Mouse (Mus musculus): ENCODE results near the gene Ccdc148.

The Ccdc148 gene

DNA sequence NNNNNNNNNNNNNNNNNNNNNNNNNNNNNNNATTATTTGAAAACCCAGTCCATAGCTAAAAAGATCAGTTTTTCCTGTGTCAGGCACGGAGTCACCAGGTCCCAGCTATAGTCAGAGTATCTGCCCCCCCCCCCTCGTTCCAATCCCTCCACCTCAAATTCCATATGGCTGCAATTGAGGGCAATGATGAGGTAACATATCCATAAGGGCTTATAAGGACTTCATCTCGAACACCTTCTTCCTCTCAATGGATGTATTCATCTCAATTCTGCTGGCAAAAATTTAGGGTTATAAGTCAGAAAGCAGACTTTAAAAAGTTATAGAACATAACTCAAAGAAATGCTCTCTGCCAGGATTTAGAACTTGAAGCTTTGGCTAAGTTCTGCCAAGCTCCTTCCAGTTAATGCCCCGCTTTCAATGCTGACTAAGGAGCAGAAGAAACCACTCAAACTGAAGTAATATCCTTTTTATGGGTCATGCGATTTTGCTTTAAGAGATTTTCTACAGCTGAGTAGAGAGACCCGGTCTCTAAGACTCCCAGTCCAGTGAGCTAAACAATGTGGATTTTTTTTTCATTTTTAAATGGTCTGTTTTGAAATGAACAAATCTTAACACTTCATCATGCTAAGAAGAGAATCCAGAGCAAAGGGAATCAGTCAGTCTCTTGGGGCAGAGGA is 111.6 kb downstream of the Ccdc148 start:
- 74% methylated on average over 6 of the region's 6 CpGs for WGBS

DNA sequence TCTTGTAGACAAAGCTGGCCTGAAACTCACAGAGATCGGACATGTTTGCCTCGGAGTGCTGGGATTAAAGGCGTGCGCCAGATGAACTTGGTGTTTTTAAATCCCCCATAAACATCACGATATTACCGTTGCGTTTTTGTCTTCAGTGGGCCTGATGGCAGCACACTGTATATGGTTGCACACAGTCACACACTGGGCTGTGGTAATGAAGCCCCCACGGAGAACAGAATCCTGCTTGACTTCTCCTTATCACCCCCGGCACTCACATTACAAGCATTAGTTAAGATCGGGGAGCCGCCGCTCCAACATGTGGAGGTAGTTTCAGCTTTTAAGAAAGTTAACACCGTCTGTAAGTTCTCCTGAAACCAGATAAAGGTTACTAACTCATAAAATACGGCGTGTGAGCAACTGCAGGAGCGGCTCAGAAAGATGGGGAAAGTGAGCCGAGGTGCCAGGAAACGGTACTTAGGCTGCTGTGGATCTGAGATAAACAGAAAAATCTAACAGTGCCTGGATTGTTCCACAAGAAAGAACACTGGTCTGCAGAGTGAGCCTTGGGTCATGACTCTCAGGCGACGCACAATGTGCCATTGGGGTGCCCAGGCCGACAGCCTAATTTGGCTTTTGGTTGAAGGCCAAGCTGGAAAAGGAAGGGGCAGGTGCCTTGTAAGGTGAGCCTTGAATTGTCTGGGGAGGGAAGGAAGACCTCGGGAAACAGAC is 117.0 kb downstream of the Ccdc148 start:
- 74% methylated on average over 22 of the region's 22 CpGs for WGBS

DNA sequence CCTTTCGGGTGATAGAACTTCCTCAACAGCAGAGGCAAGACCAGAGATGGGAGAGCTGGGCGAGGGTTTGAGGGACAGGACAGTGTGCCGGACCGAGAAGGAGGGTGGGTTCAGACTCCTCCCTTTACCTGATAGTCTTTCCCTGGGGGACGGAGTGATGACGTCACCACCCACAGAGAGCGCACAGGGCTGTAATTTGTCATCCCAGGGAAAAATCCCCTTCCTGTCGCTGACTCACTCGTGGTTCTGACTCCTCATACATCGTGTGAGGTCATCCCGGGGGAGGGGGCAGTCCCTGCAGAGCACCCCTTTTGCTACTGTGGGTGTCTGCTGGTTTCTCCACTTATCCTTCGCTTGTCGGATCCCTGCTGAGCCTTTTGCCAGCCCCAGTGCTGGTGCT is 117.9 kb downstream of the Ccdc148 start:
- 67% methylated on average over 13 of the region's 13 CpGs for WGBS

DNA sequence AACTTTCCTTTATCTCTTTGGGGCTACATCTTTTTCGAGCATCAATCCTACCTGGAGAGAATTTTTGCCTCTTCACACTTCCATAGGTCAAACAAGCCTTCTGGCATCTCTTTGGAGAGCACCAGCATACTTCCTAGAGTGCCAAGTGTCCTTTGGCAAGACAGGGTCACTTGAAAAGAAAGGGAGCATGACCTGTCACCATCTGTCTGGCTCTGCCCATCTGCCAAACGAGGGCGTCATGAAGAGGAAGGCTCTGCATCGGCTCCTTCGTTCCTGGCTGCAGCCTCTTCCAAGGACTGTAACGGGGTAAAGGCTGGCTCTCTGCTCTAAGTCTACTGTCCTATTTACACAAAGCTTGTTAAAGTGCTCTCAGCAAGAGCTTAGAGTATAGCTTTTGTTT is 124.0 kb downstream of the Ccdc148 start:
- WGBS, result 67% methylated on average over 6 of the region's 6 CpGs

DNA sequence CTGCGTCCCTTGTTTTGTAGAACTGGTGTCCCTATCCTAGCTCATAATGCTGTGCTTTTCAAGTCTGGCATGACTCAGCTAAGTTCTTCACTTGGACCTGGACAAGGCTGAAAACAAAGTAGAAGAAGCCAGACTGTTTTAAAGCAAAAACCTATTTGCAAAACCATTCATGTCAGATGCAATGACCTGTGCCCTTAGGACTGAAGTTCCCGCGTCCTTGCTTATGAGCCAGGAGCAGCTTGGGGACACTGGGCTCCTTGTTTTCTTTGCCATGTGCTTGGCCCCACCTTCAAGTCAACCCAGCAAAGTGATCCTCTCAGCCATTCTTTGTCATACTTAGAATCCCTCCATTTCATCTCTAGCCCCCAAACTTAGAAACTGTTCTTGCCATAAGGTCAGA is 125.3 kb downstream of the Ccdc148 start:
- 89% methylated on average over 3 of the region's 3 CpGs for WGBS

DNA sequence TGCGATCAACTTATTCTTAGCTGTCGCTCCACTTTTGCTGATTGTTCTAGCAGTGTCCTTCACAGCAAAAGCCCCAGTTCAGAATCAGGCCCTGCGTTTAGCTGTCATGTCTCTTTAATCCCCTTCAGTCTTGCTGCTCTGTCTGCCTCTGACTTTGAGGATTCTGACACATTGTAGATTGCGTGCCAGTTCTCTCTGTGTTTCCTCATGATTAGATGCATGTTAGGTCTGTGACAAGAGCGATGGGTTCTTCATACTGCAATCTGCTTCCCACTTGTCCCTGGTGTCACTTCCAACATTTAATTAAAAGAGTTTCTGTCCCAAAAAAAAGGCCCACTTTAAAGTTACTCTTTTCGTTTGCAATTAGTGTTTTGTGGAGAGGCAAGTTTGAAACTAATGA is 126.2 kb downstream of the Ccdc148 start:
- WGBS, result 85% methylated on average over 6 of the region's 6 CpGs

DNA sequence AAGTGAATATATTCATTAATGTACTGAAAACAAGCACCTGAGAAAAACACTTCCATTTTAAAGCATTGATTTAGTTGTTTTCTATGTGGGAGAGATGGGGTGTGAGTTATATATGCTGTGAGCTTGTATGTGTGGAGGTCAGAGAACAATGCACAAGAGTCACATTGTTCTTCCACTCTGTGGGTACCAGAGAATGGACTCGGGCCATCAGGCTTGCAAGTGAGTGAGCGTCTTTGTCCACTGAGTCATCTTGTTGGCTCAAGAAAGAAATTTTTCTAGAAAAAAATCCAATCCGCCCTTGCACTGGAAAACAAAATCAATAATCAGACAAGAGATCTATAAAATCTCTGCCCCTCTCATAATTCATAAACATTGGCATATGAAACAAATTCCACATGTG is 135.9 kb downstream of the Ccdc148 start:
- 76% methylated on average over 3 of the region's 3 CpGs for WGBS

DNA sequence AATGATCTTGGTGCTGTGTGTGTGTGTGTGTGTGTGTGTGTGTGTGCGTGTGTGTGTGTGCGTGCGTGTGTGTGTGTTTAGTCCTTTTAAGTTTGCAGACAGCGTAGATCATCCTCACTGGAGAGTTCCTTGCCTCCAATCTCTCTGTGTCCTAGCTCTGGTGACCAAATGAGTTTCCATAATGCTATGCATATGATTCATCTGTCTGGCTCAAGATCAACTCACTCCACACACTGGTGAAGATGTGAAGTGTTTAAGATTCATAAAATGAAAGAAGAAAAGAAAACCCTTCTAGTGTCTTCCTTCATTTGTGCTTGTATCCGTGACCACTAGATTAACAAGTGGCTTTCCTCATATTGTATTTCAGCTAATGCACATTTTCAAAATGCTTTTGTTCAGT is 153.1 kb downstream of the Ccdc148 start:
- 70% methylated on average over 5 of the region's 5 CpGs for whole genome bisulfite sequencing

DNA sequence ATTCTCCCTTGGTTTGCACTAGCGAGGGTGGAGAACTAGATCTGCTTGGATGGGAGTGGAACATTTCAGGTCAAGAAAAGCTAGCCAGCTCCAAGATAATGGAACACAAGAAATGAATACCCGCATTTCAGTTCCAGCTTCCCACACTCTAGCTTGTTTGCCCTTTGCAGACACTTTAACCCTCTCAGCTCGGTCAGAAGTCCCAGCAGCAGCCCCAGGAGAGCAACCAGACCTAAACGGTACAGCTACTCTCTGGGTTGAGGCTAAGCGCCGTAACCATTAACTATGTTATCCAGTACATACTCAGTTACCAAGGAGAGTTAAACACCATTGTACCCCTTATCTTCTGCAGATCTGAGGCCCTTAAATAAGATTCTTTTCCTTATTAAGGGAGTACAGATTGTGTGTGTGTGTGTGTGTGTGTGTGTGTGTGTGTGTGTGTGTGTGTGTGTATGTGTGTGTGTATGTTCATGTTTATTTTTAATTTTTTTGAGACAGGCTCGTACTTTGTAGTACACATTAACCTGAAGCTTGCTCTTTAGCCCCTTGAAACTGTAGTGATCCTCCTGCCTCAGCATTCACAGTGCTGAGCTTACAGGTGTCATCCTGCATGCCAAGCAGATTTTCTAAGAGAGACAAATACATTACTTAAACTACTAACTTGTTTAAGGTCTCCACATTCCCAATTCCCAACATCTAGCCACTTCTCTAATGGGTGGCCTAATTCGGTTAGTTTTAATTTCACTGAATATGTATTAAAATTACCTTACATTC is 153.7 kb downstream of the Ccdc148 start:
- WGBS, result 89% methylated on average over 8 of the region's 8 CpGs

DNA sequence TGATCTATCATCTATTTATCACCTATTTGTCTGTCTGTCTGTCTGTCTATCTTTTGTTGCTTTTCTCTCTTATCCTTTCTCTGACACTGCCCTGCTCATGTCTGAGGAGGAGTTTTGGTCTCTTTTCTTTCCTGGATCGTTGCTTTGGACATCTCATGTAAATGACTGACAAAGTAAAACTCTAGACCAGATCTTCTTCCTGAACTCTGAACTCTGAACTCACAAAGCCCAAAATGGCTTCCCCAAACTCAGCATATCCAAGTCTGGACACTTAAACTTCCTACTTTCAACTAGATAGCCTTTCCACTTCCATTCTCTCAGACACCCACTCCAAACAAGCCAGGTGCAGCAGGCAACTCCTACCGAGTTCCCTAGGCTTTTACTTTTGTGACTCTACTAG is 163.3 kb downstream of the Ccdc148 start:
- WGBS, result 86% methylated on average over 2 of the region's 2 CpGs

DNA sequence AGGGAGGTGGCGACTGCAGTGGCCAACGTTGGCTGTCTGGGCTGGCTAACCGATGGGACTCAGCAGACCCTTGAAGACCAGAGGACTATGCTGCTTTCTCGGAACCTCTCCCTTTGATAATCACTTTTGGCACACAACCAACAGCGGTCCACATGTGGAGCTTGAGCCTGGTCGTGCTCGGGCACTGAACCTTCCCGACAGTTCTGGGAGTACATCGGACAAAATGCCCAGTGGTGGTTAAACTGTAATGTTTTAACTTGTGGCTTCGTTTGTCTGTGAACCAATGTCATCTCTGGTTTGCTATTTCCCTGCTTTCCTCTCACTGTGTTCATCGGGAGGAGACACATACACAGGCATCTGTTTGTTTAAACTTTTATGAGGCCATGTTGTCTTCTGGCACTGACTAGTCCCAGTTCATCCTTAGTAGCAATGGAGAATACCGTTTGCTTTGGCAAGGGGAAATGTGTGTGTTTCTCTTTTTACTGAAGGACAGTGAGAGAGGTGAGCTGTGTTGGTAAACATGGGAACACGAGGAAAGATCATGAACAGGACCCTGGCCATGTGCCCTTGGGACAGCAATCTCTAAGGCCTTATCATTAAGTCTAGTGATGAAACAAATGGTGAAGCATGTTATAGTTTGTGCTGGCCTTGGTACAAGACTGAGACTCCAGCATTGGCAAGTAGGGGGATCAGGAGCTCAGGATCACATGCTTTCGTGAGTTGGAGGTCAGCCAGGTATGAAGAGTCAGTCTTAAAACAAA is 167.9 kb downstream of the Ccdc148 start:
- 71% methylated on average over 14 of the region's 14 CpGs for WGBS

DNA sequence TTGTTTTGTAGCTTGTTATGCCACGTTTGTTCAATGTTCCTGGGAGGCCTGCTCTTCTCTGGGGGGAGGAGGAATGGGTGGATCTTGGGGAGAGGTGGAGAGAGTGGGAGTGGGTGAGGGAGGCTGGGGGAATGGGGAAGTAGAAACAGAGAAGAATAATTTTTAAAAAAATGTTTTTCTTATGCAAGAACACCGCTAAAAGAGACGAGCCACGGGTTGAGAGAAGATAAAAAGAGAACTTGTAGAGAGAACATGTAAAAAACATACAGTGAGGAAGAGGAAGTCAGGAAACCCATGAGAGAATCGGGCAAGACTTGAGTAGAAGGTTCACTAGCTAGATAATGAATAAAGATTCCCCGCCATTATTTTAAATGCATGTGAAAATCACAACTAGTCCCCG is 182.4 kb downstream of the Ccdc148 start:
- whole genome bisulfite sequencing, result 82% methylated on average over 7 of the region's 7 CpGs

DNA sequence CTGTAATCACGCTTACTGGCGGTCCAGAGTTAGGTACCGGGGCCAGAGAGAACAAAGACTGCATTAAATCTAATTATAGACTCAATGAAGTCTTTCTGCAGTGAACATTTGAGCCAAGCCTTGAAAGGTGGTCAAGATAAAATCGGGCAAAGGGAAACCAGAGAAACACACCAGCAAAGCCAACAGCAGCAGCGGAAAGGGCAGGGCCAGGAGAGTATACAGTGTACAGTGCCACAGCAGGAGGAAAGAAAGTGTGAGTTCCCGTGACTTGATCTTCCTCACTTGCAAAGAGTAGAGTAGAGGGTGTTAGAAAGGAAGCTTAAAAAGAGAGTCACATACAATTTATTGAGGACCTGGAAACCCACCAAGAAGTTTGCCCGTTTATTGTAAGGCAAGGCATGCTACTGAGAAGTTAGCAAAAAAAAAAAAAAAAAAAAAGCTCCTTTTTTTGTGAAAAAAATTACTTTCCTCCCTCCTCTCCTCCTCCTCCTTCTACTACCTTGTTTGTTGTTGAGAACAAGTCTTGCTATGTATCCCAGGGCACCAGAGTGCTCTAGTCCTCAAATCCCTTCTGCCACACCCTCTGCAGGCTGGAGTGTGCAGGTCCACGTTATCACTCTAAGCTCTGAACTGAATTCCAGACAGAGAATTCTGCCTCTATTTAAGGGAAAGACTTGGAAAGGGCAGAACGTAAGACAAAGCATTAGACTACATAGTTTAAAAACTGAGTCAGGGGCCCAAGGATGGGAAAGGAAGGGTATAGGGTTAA is 188.8 kb downstream of the Ccdc148 start:
- 50% methylated on average over 9 of the region's 9 CpGs for WGBS

DNA sequence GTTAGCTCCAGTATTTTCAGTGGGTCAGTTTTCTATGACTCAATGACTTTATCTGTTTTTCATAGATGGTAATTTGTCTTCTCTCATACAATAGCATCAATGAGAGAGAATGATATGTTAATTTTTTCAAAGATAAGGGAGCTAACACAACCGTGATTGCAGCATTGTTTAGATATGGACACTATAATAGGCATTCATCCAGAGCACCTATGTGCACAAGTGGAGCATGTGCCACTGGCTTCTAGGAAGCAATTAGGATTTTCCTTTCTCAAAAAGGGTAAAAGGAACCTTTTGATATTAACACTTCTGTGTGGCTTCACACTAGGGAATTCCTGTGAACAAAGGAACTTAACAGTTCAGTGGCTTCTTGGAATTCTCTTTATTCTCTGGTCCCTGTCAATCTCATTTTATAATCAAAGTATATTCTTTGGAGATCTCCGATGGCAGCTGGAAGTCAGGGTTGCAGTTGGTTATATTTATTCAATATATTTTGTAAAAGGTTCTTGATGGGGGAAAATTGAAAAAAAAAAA is 203.6 kb downstream of the Ccdc148 start:
- WGBS, result 70% methylated on average over 2 of the region's 2 CpGs

DNA sequence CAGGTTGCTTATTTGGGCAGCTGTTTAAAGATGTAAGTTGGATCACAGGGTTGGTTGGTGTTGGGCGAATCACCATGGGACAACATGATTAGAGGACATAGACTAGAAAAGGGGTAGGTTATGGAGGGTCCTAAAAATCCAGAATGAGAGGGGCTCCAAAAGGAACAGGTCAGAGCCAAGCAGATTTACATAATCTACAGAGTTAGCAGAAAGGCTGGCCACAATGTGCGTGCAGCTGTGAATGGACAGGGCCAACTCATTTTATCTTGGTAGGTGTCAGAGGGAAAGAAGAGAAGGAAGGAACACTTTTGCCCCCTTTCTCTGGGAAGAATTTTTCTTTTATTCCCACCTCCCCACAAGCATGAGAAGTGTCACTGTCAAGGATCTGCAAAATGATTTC is 204.1 kb downstream of the Ccdc148 start:
- 96% methylated on average over 2 of the region's 2 CpGs for WGBS

DNA sequence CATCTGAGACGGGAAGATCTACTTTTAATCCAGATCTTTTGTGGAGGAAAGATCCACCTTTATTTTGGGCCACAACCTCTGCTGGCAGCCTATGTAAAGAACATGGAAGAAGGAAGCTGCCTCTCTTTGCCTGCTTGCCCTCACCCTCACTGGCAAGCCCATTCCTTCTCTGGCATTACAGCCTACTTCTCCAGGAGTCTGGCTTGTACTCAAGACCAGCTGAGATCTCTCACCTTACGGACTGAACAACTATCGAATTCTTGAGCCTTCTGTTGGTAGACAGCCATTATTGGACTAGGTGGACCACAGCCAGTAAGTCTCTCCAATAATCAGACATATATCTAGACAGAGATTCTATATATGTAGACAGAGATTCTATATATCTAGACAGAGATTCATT is 208.4 kb downstream of the Ccdc148 start:
- 97% methylated on average over 3 of the region's 3 CpGs for WGBS

DNA sequence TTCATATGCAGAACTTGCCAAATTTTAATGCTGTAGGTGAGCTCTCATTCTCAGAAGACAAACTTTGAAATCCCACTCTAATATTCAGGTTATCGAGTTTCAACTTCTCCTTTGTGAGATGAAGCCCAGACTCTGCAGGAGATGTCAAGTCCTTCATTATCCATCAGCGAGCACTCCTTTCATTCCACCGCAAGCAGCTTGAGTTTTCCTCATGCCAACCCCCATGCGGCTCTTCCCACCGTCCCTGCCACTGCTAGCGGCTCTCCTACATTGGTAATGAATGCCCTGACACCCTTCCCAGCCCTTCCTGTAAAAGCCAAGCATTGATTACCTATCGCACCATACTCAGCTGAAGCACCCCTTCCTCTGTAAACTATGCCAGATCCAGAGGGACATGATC is 211.7 kb downstream of the Ccdc148 start:
- WGBS, result 84% methylated on average over 7 of the region's 7 CpGs

DNA sequence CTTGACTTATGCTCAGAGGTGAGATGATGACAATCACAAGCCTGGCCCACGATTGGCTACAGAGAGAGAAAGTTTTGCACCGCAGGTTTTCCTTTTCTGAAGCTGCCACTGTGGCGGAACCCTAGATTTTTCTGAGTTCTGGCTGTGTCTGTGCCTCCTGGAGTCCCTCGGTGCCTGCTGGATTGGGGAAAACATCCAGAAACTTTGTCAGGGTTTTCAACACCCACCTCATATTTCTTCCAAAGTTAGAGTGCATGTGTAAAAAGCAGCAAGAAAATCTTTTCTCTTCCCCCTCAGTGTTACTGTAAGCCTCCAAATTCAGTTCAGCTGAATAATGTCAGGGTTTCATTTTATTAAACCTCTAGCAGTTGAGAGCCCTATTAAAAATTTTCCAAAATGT is 219.1 kb downstream of the Ccdc148 start:
- WGBS, result 54% methylated on average over 4 of the region's 4 CpGs

DNA sequence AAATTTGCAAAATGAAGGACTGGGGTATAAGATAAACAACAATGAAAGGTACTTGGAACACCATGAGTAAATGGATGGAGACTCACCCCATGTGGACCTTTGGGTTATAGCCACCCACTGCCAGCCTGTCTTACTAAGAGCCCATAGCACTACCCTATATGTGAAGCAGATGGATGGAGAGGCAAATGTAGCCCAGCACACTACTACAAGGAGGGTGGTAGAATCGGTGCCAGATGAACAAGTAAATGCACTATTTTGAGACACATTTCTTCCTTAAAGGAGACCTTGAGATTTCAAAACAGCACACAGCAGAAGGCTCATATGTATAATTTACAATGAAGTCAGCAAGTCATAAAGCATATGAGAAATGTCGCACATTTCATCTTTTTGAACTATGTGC is 234.9 kb downstream of the Ccdc148 start:
- 62% methylated on average over 2 of the region's 2 CpGs for WGBS

DNA sequence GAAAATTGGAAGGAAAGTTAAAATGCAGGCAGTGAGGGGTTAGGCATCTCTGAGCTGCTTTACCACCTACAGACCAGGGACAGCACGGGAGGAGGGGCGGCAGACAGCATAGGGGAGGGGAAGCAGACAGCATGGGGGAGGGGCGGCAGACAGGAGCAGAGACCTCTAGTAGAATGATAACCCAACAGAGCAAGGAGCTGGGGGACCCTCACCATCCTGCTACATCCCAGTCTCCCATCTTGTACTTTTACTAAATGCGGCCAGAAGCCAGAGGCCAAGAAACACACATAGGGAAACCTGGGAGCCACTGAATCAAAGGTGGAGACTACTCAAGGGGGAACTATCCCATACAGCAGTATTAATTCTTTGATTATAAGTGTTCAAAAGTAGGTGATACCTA is 242.1 kb downstream of the Ccdc148 start:
- WGBS, result 75% methylated on average over 4 of the region's 4 CpGs

DNA sequence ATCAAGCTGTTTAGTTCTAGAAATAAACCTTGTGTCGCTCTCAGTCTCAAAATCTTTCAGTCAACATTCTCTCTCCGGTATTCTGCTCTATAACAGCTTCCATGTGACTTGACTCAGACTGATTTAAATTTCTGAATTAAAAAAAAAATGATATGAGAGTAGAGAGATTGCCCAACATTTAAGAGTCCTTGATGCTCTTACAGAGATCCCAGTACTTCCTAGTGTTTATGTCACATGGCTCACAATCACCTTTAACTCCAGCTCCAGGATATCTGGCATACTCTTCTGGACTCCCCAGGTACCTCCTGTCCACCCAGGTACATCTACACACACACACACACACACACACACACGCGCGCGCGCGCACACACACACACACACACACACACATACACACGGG is 248.1 kb downstream of the Ccdc148 start:
- WGBS, result 86% methylated on average over 9 of the region's 9 CpGs

All from cerebral cortex, adult 2 months (tissue).